14 mouse cellular contexts compared by ENCODE assay signal in genomic region chr5:35621114-35621513, GRCm38 (mm10). TPM values are rescaled to one million over a fixed set of nuclear protein-coding genes. Genes with fewer than 3 reads are reported as not detected.
DNase-seq lines count a peak whose midpoint lies in the region; ATAC-seq and TF ChIP-seq lines count a peak whose summit lies in the region.
"Had no signal": no experiment of that assay in that cellular context is flagged by ENCODE, and none has a peak within 500 bp of the region (broad histone marks: within the 10 kb centered on the region; RNA-seq: fewer than 3 reads in every experiment).

No protein-coding gene starts in this region.

- H3K36me3 ChIP-seq in forebrain, embryonic 10.5 days (replicated peaks): no peaks in the 10 kb centered on the region
- H3K36me3 ChIP-seq in forebrain, postnatal 0 days (ENCODE audit: insufficient read depth): no peaks in the 10 kb centered on the region
- H3K36me3 ChIP-seq in intestine, embryonic 14.5 days (ENCODE audit: control insufficient read depth, insufficient read depth, low read length): no peaks in the 10 kb centered on the region
- H3K36me3 ChIP-seq in intestine, postnatal 0 days (ENCODE audit: control insufficient read depth, insufficient read depth): no peaks in the 10 kb centered on the region; the same call in 1 of the 2 replicates
- H3K36me3 ChIP-seq in heart, postnatal 0 days (replicated peaks; ENCODE audit: control insufficient read depth, insufficient read depth, low read length): no peaks in the 10 kb centered on the region
- H3K36me3 ChIP-seq: hindbrain, embryonic 15.5 days; liver, embryonic 12.5 days had no signal

- no peak overlapping the region for H3K9ac ChIP-seq in forebrain, postnatal 0 days
- no peak overlapping the region for H3K9ac ChIP-seq in intestine, embryonic 14.5 days (ENCODE audit: low read length)
- no peak overlapping the region for H3K9ac ChIP-seq in intestine, postnatal 0 days (ENCODE audit: low read depth, low read length)
- H3K9ac ChIP-seq in heart, postnatal 0 days (replicated peaks; ENCODE audit: low read depth, low read length): no peak overlapping the region
- H3K9ac ChIP-seq: hindbrain, embryonic 15.5 days; liver, embryonic 12.5 days had no signal

- no peak for TF ChIP-seq CTCF in forebrain, postnatal 0 days (IDR thresholded peaks at IDR 0.05; ENCODE audit: low read depth)
- TF ChIP-seq CTCF in intestine, postnatal 0 days (IDR thresholded peaks at IDR 0.05; ENCODE audit: low read depth): no peak
- TF ChIP-seq CTCF in heart, postnatal 0 days (IDR thresholded peaks at IDR 0.05; ENCODE audit: low read depth): no peak

- DNase-seq in forebrain, embryonic 10.5 days (ENCODE audit: extremely low spot score, low spot score): no peak
- no peak for DNase-seq in forebrain, postnatal 0 days
- DNase-seq in intestine, embryonic 14.5 days (ENCODE audit: low spot score): no peak
- DNase-seq in ZHBTc4 (ENCODE audit: low read depth, low spot score): peak; percentile 59
- peak; percentile 31 for DNase-seq in heart, postnatal 0 days (ENCODE audit: low spot score)
- no peak for DNase-seq in urinary bladder, postnatal 25 days (ENCODE audit: low spot score)
- no peak for DNase-seq in lung, postnatal 25 days (ENCODE audit: low spot score)
- DNase-seq: cerebellum, adult 8-10 months; lung, postnatal 14 days; spleen, adult 18-20 months had no signal

- no peak for TF ChIP-seq EP300 in heart, postnatal 0 days (IDR thresholded peaks at IDR 0.05; ENCODE audit: low read depth)

- peak overlapping the region; percentile 51; the same call in 1 of the 2 replicates for H3K27ac ChIP-seq in forebrain, embryonic 10.5 days
- no peak overlapping the region for H3K27ac ChIP-seq in forebrain, postnatal 0 days (ENCODE audit: low read depth, low read length)
- H3K27ac ChIP-seq in intestine, embryonic 14.5 days (ENCODE audit: low read depth): no peak overlapping the region
- H3K27ac ChIP-seq in intestine, postnatal 0 days (ENCODE audit: low read depth, low read length): no peak overlapping the region
- H3K27ac ChIP-seq in heart, postnatal 0 days (ENCODE audit: low read depth): no peak overlapping the region
- H3K27ac ChIP-seq: hindbrain, embryonic 15.5 days; left cerebral cortex, adult 2 months; liver, embryonic 12.5 days had no signal

- H3K4me3 ChIP-seq in forebrain, embryonic 10.5 days: no peak overlapping the region
- H3K4me3 ChIP-seq in forebrain, postnatal 0 days (ENCODE audit: low read depth, low read length): no peak overlapping the region
- H3K4me3 ChIP-seq in intestine, embryonic 14.5 days (ENCODE audit: low read depth, low read length): no peak overlapping the region
- no peak overlapping the region for H3K4me3 ChIP-seq in intestine, postnatal 0 days (ENCODE audit: low read depth, low read length)
- no peak overlapping the region for H3K4me3 ChIP-seq in heart, postnatal 0 days (ENCODE audit: low read depth, low read length)
- H3K4me3 ChIP-seq: hindbrain, embryonic 15.5 days; left cerebral cortex, adult 2 months; liver, embryonic 12.5 days had no signal

- peaks cover 29% of the 10 kb centered on the region for H3K4me1 ChIP-seq in forebrain, embryonic 10.5 days
- no peaks in the 10 kb centered on the region for H3K4me1 ChIP-seq in forebrain, postnatal 0 days (ENCODE audit: insufficient read depth)
- H3K4me1 ChIP-seq in intestine, embryonic 14.5 days (replicated peaks; ENCODE audit: control insufficient read depth, insufficient read depth, low read length): peaks cover 12% of the 10 kb centered on the region
- H3K4me1 ChIP-seq in intestine, postnatal 0 days (replicated peaks; ENCODE audit: control insufficient read depth, insufficient read depth, low read length): no peaks in the 10 kb centered on the region
- H3K4me1 ChIP-seq in heart, postnatal 0 days (ENCODE audit: control insufficient read depth, insufficient read depth): peaks cover 12% of the 10 kb centered on the region; the same call in 1 of the 2 replicates
- H3K4me1 ChIP-seq: hindbrain, embryonic 15.5 days; liver, embryonic 12.5 days had no signal

- no peak for ATAC-seq in forebrain, postnatal 0 days
- 0 out of 2 replicates have a peak, but pooled peaks have one; percentile 37 for ATAC-seq in intestine, embryonic 14.5 days (replicated peaks; ENCODE audit: low FRiP score, low TSS enrichment, low read depth)
- ATAC-seq in intestine, postnatal 0 days: no peak
- peak; percentile 74 for ATAC-seq in heart, postnatal 0 days (ENCODE audit: insufficient read depth, low read depth)
- ATAC-seq: liver, embryonic 12.5 days had no signal

- no peaks in the 10 kb centered on the region for H3K9me3 ChIP-seq in forebrain, embryonic 10.5 days
- no peaks in the 10 kb centered on the region for H3K9me3 ChIP-seq in forebrain, postnatal 0 days (ENCODE audit: low read length)
- H3K9me3 ChIP-seq in intestine, embryonic 14.5 days (ENCODE audit: control insufficient read depth, low read length): no peaks in the 10 kb centered on the region
- H3K9me3 ChIP-seq in intestine, postnatal 0 days (ENCODE audit: control insufficient read depth): no peaks in the 10 kb centered on the region
- H3K9me3 ChIP-seq in heart, postnatal 0 days (replicated peaks; ENCODE audit: control insufficient read depth, low read length): no peaks in the 10 kb centered on the region
- H3K9me3 ChIP-seq: hindbrain, embryonic 15.5 days; liver, embryonic 12.5 days had no signal

- H3K27me3 ChIP-seq in forebrain, embryonic 10.5 days (ENCODE audit: poor library complexity, severe bottlenecking): no peaks in the 10 kb centered on the region
- no peaks in the 10 kb centered on the region for H3K27me3 ChIP-seq in forebrain, postnatal 0 days (ENCODE audit: insufficient read depth, low read length)
- no peaks in the 10 kb centered on the region for H3K27me3 ChIP-seq in intestine, embryonic 14.5 days (replicated peaks; ENCODE audit: control insufficient read depth, insufficient read depth, low read length)
- H3K27me3 ChIP-seq in intestine, postnatal 0 days (replicated peaks; ENCODE audit: control insufficient read depth, insufficient read depth, low read length): no peaks in the 10 kb centered on the region
- no peaks in the 10 kb centered on the region for H3K27me3 ChIP-seq in heart, postnatal 0 days (ENCODE audit: control insufficient read depth, insufficient read depth, low read length)
- H3K27me3 ChIP-seq: hindbrain, embryonic 15.5 days; liver, embryonic 12.5 days had no signal

- 52% methylated on average over 4 of the region's 4 CpGs for WGBS in forebrain, embryonic 10.5 days
- WGBS in forebrain, postnatal 0 days: 48% methylated on average over 4 of the region's 4 CpGs
- 29% methylated on average over 4 of the region's 4 CpGs for WGBS in intestine, embryonic 14.5 days
- 30% methylated on average over 4 of the region's 4 CpGs for WGBS in intestine, postnatal 0 days
- 10% methylated on average over 4 of the region's 4 CpGs for WGBS in heart, postnatal 0 days

- H3K4me2 ChIP-seq in forebrain, postnatal 0 days (ENCODE audit: low read depth): no peak overlapping the region
- H3K4me2 ChIP-seq in intestine, embryonic 14.5 days (ENCODE audit: low read length): no peak overlapping the region
- H3K4me2 ChIP-seq in intestine, postnatal 0 days (replicated peaks; ENCODE audit: low read depth): no peak overlapping the region
- H3K4me2 ChIP-seq in heart, postnatal 0 days (ENCODE audit: low read depth, low read length): no peak overlapping the region
- H3K4me2 ChIP-seq: hindbrain, embryonic 15.5 days; liver, embryonic 12.5 days had no signal

RNA-seq across cellular contexts. Expression of gene Acox3, which starts 38.3 kb away (rescaled TPM):
- 10.3 and 10.8 TPM in 2 replicates for polyA plus RNA-seq in forebrain, embryonic 10.5 days (2016; fragmentation: Nextera tagmentation; extraction: Ambion mirVana)
- 18.3 and 32.1 TPM in 2 replicates for total RNA-seq in forebrain, postnatal 0 days (2014; rRNA removed)
- polyA plus RNA-seq in forebrain, postnatal 0 days (2015; fragmentation: Nextera tagmentation; extraction: Ambion mirVana): 12.5 and 13.4 TPM in 2 replicates
- 13.2 and 15.1 TPM in 2 replicates for polyA plus RNA-seq in intestine, embryonic 14.5 days (2014; fragmentation: Nextera tagmentation; extraction: Ambion mirVana)
- polyA plus RNA-seq in intestine, postnatal 0 days (2015; fragmentation: Nextera tagmentation; extraction: Ambion mirVana): 19.7 and 21.4 TPM in 2 replicates
- 26.8 and 31.2 TPM in 2 replicates for total RNA-seq in heart, postnatal 0 days (2014; rRNA removed; ENCODE audit: low replicate concordance)
- polyA plus RNA-seq in heart, postnatal 0 days (2015; fragmentation: Nextera tagmentation; extraction: Ambion mirVana): 11.9 and 13.4 TPM in 2 replicates

RNA-seq across cellular contexts. Expression of gene Trmt44, which starts 46.2 kb away (rescaled TPM):
- polyA plus RNA-seq in forebrain, embryonic 10.5 days (2016; fragmentation: Nextera tagmentation; extraction: Ambion mirVana): 9.2 and 10.0 TPM in 2 replicates
- 10.6 and 12.3 TPM in 2 replicates for total RNA-seq in forebrain, postnatal 0 days (2014; rRNA removed)
- 2.7 and 3.5 TPM in 2 replicates for polyA plus RNA-seq in forebrain, postnatal 0 days (2015; fragmentation: Nextera tagmentation; extraction: Ambion mirVana)
- 8.9 and 9.5 TPM in 2 replicates for polyA plus RNA-seq in intestine, embryonic 14.5 days (2014; fragmentation: Nextera tagmentation; extraction: Ambion mirVana)
- 3.6 and 4.6 TPM in 2 replicates for polyA plus RNA-seq in intestine, postnatal 0 days (2015; fragmentation: Nextera tagmentation; extraction: Ambion mirVana)
- total RNA-seq in heart, postnatal 0 days (2014; rRNA removed; ENCODE audit: low replicate concordance): 7.3 and 8.1 TPM in 2 replicates
- 2.4 and 2.6 TPM in 2 replicates for polyA plus RNA-seq in heart, postnatal 0 days (2015; fragmentation: Nextera tagmentation; extraction: Ambion mirVana)

RNA-seq across cellular contexts. Expression of gene Htra3, which starts 58.5 kb away (rescaled TPM):
- polyA plus RNA-seq in forebrain, embryonic 10.5 days (2016; fragmentation: Nextera tagmentation; extraction: Ambion mirVana): 3.1 and 3.6 TPM in 2 replicates
- total RNA-seq in forebrain, postnatal 0 days (2014; rRNA removed): 11.1 and 13.2 TPM in 2 replicates
- polyA plus RNA-seq in forebrain, postnatal 0 days (2015; fragmentation: Nextera tagmentation; extraction: Ambion mirVana): 16.4 and 16.9 TPM in 2 replicates
- polyA plus RNA-seq in intestine, embryonic 14.5 days (2014; fragmentation: Nextera tagmentation; extraction: Ambion mirVana): 39.1 and 47.9 TPM in 2 replicates
- polyA plus RNA-seq in intestine, postnatal 0 days (2015; fragmentation: Nextera tagmentation; extraction: Ambion mirVana): 24.5 and 25.5 TPM in 2 replicates
- total RNA-seq in heart, postnatal 0 days (2014; rRNA removed; ENCODE audit: low replicate concordance): 43.3 and 49.5 TPM in 2 replicates
- 17.2 and 19.2 TPM in 2 replicates for polyA plus RNA-seq in heart, postnatal 0 days (2015; fragmentation: Nextera tagmentation; extraction: Ambion mirVana)

Comparison
In these comparisons a context has a peak if more than half of its experiments do, and no peak if none do; other contexts are left out.
1. ATAC-seq: peak in intestine, embryonic 14.5 days (single experiment) and heart, postnatal 0 days (single experiment); none in forebrain, postnatal 0 days (single experiment) and intestine, postnatal 0 days (single experiment).
2. DNase-seq: peak in ZHBTc4 (single experiment) and heart, postnatal 0 days (single experiment); none in forebrain, embryonic 10.5 days (single experiment), forebrain, postnatal 0 days (single experiment), intestine, embryonic 14.5 days (single experiment), urinary bladder, postnatal 25 days (single experiment) and lung, postnatal 25 days (single experiment).